Mouse (Mus musculus) inflammation-experienced regulatory T-cells, adult 6 months (primary cell): ENCODE results near the gene Zfp91. TPM values are rescaled to one million over a fixed set of nuclear protein-coding genes. Genes with fewer than 3 reads are reported as not detected.

ENCODE experiments used
- polyA plus RNA-seq, 3 experiments: library from polyadenylated mRNA; unstranded; fragments of 100-300 nt; shearing (Covaris generic); gene quantifications; one replicate each; pipeline ENCODE4 v1.2.1; 2017

Zfp91 gene
- polyA plus RNA-seq, 3 experiments from 2014 or later, result 17.7 to 22.3 (median 19.1) TPM

Other genes starting within 250 kb of the Zfp91 start
- gene Gm4952, start 196.2 kb downstream of the Zfp91 start, polyA plus RNA-seq, result not detected
- not detected for gene Glyat, start 162.8 kb downstream of the Zfp91 start, polyA plus RNA-seq
- not detected for gene Olfr1442, start 125.7 kb downstream of the Zfp91 start, polyA plus RNA-seq
- gene Olfr1443, start 118.0 kb downstream of the Zfp91 start, polyA plus RNA-seq, result not detected
- not detected for gene Keg1, start 100.3 kb downstream of the Zfp91 start, polyA plus RNA-seq
- 1 to 10 TPM; 2.4 to 4.2 (median 3.7) TPM for gene Cntf, start 30.5 kb downstream of the Zfp91 start, polyA plus RNA-seq
- gene Lpxn, start 67 bp upstream of the Zfp91 start, polyA plus RNA-seq, result 100 to 1,000 TPM; 257 to 302 (median 261) TPM
- under 1 TPM; 0.47 to 0.91 (median 0.54) TPM for gene Gm5244, start 50.6 kb upstream of the Zfp91 start, polyA plus RNA-seq
- gene Olfr1444, start 61.2 kb upstream of the Zfp91 start, polyA plus RNA-seq, result 1 to 10 TPM in 1 of 3 experiments, under 1 TPM in 2; 0.70 to 1.3 (median 0.74) TPM
- gene Olfr1445, start 87.7 kb upstream of the Zfp91 start, polyA plus RNA-seq, result not detected
- not detected for gene Olfr1446, start 97.4 kb upstream of the Zfp91 start, polyA plus RNA-seq
- gene Olfr1447, start 107.6 kb upstream of the Zfp91 start, polyA plus RNA-seq, result not detected
- not detected for gene Olfr1448, start 128.3 kb upstream of the Zfp91 start, polyA plus RNA-seq
- not detected for gene Olfr1449, start 134.7 kb upstream of the Zfp91 start, polyA plus RNA-seq
- not detected for gene Olfr1450, start 154.1 kb upstream of the Zfp91 start, polyA plus RNA-seq
- gene Olfr1451, start 198.9 kb upstream of the Zfp91 start, polyA plus RNA-seq, result not detected
- not detected for gene Olfr1453, start 232.2 kb upstream of the Zfp91 start, polyA plus RNA-seq